In genomic region chr9:85423908-85424307, GRCm38 (mm10) we compare ENCODE assay signal across 21 mouse cellular contexts.
"Had no signal": no experiment of that assay in that cellular context is flagged by ENCODE, and none has a peak within 500 bp of the region (broad histone marks: within the 10 kb centered on the region; RNA-seq: fewer than 3 reads in every experiment).

No protein-coding gene starts in this region.

- H3K9ac ChIP-seq: kidney, embryonic 15.5 days; liver, embryonic 13.5 days; midbrain, embryonic 13.5 days; stomach, embryonic 15.5 days had no signal

- H3K4me2 ChIP-seq: kidney, embryonic 15.5 days; liver, embryonic 13.5 days; midbrain, embryonic 13.5 days; stomach, embryonic 15.5 days had no signal

- H3K36me3 ChIP-seq: kidney, embryonic 15.5 days; liver, embryonic 13.5 days; midbrain, embryonic 10.5 days; midbrain, embryonic 13.5 days; stomach, embryonic 15.5 days had no signal

- H3K9me3 ChIP-seq: kidney, embryonic 15.5 days; liver, embryonic 13.5 days; megakaryocyte, embryonic 14.5 days; midbrain, embryonic 10.5 days; midbrain, embryonic 13.5 days; stomach, embryonic 15.5 days had no signal

- ATAC-seq: midbrain, embryonic 13.5 days; midbrain, embryonic 16.5 days had no signal

- H3K27me3 ChIP-seq: kidney, embryonic 15.5 days; liver, embryonic 13.5 days; megakaryocyte, embryonic 14.5 days; midbrain, embryonic 13.5 days; stomach, embryonic 15.5 days had no signal

- H3K27ac ChIP-seq: kidney, embryonic 15.5 days; left cerebral cortex, adult 2 months; liver, embryonic 13.5 days; midbrain, embryonic 10.5 days; midbrain, embryonic 13.5 days; stomach, embryonic 15.5 days had no signal

- H3K4me3 ChIP-seq: kidney, embryonic 15.5 days; left cerebral cortex, adult 2 months; liver, embryonic 13.5 days; megakaryocyte, embryonic 14.5 days; midbrain, embryonic 10.5 days; midbrain, embryonic 13.5 days; stomach, embryonic 15.5 days had no signal

- H3K4me1 ChIP-seq: kidney, embryonic 15.5 days; liver, embryonic 13.5 days; megakaryocyte, embryonic 14.5 days; midbrain, embryonic 10.5 days; midbrain, embryonic 13.5 days; stomach, embryonic 15.5 days had no signal

- DNase-seq: kidney, adult 8-10 months; kidney, postnatal 10 days; kidney, postnatal 36 days; layer of hippocampus, postnatal 36 days; liver, embryonic 13.5 days; lung, adult 2 months; lung, postnatal 14 days; lung, postnatal 4 days; right cerebral cortex, adult 18-20 months; right cerebral cortex, postnatal 14 days; right cerebral cortex, postnatal 4 days; thymus, adult 18-20 months; thymus, postnatal 14 days; thymus, postnatal 4 days had no signal
